Mouse (Mus musculus): ENCODE results near the gene Dnajb6.
"Not testable (repeated sequence)": the region's sequence is repeated elsewhere in the genome, so short reads cannot be mapped to it uniquely, and the experiment has no call there.

Dnajb6 gene

GRCm38 (mm10) chr5:29735557-29736061 lies at the start of gene Dnajb6, which contains the start of gene Gm5129:
Gene Dnajb6 (plus strand): TSS chr5:29735688.
Gene Gm5129 (minus strand): TSS chr5:29735936.
- peak; percentile 97 for DNase-seq

- peak; percentile 27 for DNase-seq
Observed at GRCm38 (mm10) chr5:29687671-29688070, 47.8 kb upstream of the Dnajb6 start.

GRCm38 (mm10) chr5:29688352-29688751 lies 47.1 kb upstream of the Dnajb6 start:
- no peak for DNase-seq

GRCm38 (mm10) chr5:29698493-29698892 lies 37.0 kb upstream of the Dnajb6 start:
- peak; percentile 47 for DNase-seq

GRCm38 (mm10) chr5:29699520-29700202 lies 35.8 kb upstream of the Dnajb6 start:
- no peak for DNase-seq

GRCm38 (mm10) chr5:29707241-29707640 lies 28.2 kb upstream of the Dnajb6 start:
- DNase-seq: no peak

GRCm38 (mm10) chr5:29708258-29708657 lies 27.2 kb upstream of the Dnajb6 start:
- no peak for DNase-seq

- no peak for DNase-seq
Observed at GRCm38 (mm10) chr5:29711631-29712030, 23.9 kb upstream of the Dnajb6 start.

GRCm38 (mm10) chr5:29712906-29713305 lies 22.6 kb upstream of the Dnajb6 start:
- no peak for DNase-seq

GRCm38 (mm10) chr5:29721159-29721558 lies 14.3 kb upstream of the Dnajb6 start:
- no peak for DNase-seq

GRCm38 (mm10) chr5:29725369-29725768 lies 10.1 kb upstream of the Dnajb6 start:
- DNase-seq: no peak

- not testable (repeated sequence) for DNase-seq
Observed at GRCm38 (mm10) chr5:29726070-29726469, 9.4 kb upstream of the Dnajb6 start.

- DNase-seq: no peak
Observed at GRCm38 (mm10) chr5:29734831-29735510, 517 bp upstream of the Dnajb6 start.

- DNase-seq: peak; percentile 67
Observed at GRCm38 (mm10) chr5:29736073-29736900, 799 bp downstream of the Dnajb6 start.

GRCm38 (mm10) chr5:29736942-29737341 lies 1.5 kb downstream of the Dnajb6 start:
- no peak for DNase-seq

GRCm38 (mm10) chr5:29737471-29737870 lies 2.0 kb downstream of the Dnajb6 start:
- no peak for DNase-seq

- no peak for DNase-seq
Observed at GRCm38 (mm10) chr5:29738076-29738475, 2.6 kb downstream of the Dnajb6 start.

- no peak for DNase-seq
Observed at GRCm38 (mm10) chr5:29740651-29741050, 5.2 kb downstream of the Dnajb6 start.

- DNase-seq: no peak
Observed at GRCm38 (mm10) chr5:29741093-29741492, 5.6 kb downstream of the Dnajb6 start.

- DNase-seq: no peak
Observed at GRCm38 (mm10) chr5:29747661-29748060, 12.2 kb downstream of the Dnajb6 start.

- no peak for DNase-seq
Observed at GRCm38 (mm10) chr5:29751306-29751705, 15.8 kb downstream of the Dnajb6 start.

GRCm38 (mm10) chr5:29752894-29753293 lies 17.4 kb downstream of the Dnajb6 start:
- no peak for DNase-seq

GRCm38 (mm10) chr5:29759318-29759717 lies 23.8 kb downstream of the Dnajb6 start:
- DNase-seq: no peak
